Mouse (Mus musculus) limb, embryonic 14.5 days (tissue): ENCODE measurements around the gene En1. TPM values are rescaled to one million over a fixed set of nuclear protein-coding genes. Genes with fewer than 3 reads are reported as not detected.

Experiments used
- ATAC-seq: fragments of 200-750 bp; cut with Nextera tagmentation; 2 replicates; pipeline ENCODE4 v1.8.0; 2017; ENCODE audit warnings: low read depth, moderate number of reproducible peaks, moderate TSS enrichment; ENCODE audit not compliant: low FRiP score
- DNase-seq: peaks from one replicate; pipeline ENCODE4 v3.0.0-alpha.2; 2015; ENCODE audit warnings: low spot score
- H3K27ac ChIP-seq: fragments of 300-500 bp; sonication (generic); replicated peaks from 2 replicates; pipeline ENCODE4 v1.5.1; 2014; ENCODE audit warnings: low read depth, mild to moderate bottlenecking, low read length, moderate library complexity, mixed read lengths
- H3K27me3 ChIP-seq: fragments of 300-500 bp; sonication (generic); 2 replicates; pipeline ENCODE4 v1.6.1; 2014; ENCODE audit warnings: low read length, mixed read lengths; ENCODE audit not compliant: control insufficient read depth, insufficient read depth
- H3K36me3 ChIP-seq: fragments of 300-500 bp; sonication (generic); 2 replicates; pipeline ENCODE4 v1.6.1; 2014; ENCODE audit warnings: mild to moderate bottlenecking, low read length, moderate library complexity, mixed read lengths; ENCODE audit not compliant: control insufficient read depth, insufficient read depth
- H3K4me1 ChIP-seq: fragments of 300-500 bp; sonication (generic); 2 replicates; pipeline ENCODE4 v1.6.1; 2014; ENCODE audit warnings: antibody characterized with exemption, low read length, mixed read lengths; ENCODE audit not compliant: control insufficient read depth, insufficient read depth
- H3K4me2 ChIP-seq: fragments of 300-500 bp; sonication (generic); replicated peaks from 2 replicates; pipeline ENCODE4 v1.6.1; 2014; ENCODE audit warnings: low read depth, mild to moderate bottlenecking, low read length, moderate library complexity; ENCODE audit not compliant: severe bottlenecking
- H3K4me3 ChIP-seq: fragments of 300-500 bp; sonication (generic); replicated peaks from 2 replicates; pipeline ENCODE4 v1.5.1; 2014; ENCODE audit warnings: low read length
- H3K9ac ChIP-seq: fragments of 300-500 bp; sonication (generic); 2 replicates; pipeline ENCODE4 v1.6.1; 2014; ENCODE audit warnings: mild to moderate bottlenecking, low read depth, low read length, moderate library complexity; ENCODE audit not compliant: severe bottlenecking
- H3K9me3 ChIP-seq: fragments of 300-500 bp; sonication (generic); 2 replicates; pipeline ENCODE4 v1.6.1; 2016; ENCODE audit warnings: low read length; ENCODE audit not compliant: control insufficient read depth
- POLR2A ChIP-seq: fragments of 200-500 bp; IDR thresholded peaks from 2 replicates; pipeline ENCODE4 v1.8.0; 2012; ENCODE audit warnings: inconsistent platforms, mild to moderate bottlenecking, moderate library complexity, borderline replicate concordance; ENCODE audit not compliant: insufficient read depth, insufficient read length; ENCODE audit errors: extremely low read depth
- WGBS: fragments of 180-500 bp; shearing (Covaris S2); extraction: QIAGEN DNeasy Blood & Tissue Kit; methylation state at CpG from one replicate; pipeline ENCODE4 v1.1.7; 2014; 5-methylcytosine and 5-hydroxymethylcytosine counted together
- polyA plus RNA-seq, 2 experiments: library from polyadenylated mRNA; depleted of rRNA in 1 of 2; stranded (reverse) in 1 of 2; unstranded in 1 of 2; fragments of >200 nt; fragmentation: Nextera tagmentation in 1 of 2; extraction: Ambion mirVana in 1 of 2; gene quantifications; 2 replicates each; pipeline versions ENCODE4 v1.2.1 to v1.2.3; 2012 to 2014

En1 gene
- polyA plus RNA-seq, 2 experiments: 3.9 to 6.4 TPM

- Histone ChIP-seq H3K4me1 (peaks cover 16% of the 10 kb centered on the region; the same call in 1 of the 2 replicates), H3K9ac (no peak overlapping the region), H3K4me2 (peak overlapping the region; percentile 41; the same call in 1 of the 2 replicates), H3K9me3 (no peaks in the 10 kb centered on the region), H3K27me3 (peaks cover 80% of the 10 kb centered on the region), H3K4me3 (peak overlapping the region; percentile 50; the same call in 1 of the 2 replicates), H3K27ac (no peak overlapping the region), H3K36me3 (no peaks in the 10 kb centered on the region)
- TF ChIP-seq POLR2A: no peak
- DNase-seq: no peak
- no peak for ATAC-seq
- WGBS: 18% methylated on average over 6 of the region's 6 CpGs
These were observed 3.5 kb downstream of the En1 start for GRCm38 (mm10) chr1:120605521-120606310.

DNA sequence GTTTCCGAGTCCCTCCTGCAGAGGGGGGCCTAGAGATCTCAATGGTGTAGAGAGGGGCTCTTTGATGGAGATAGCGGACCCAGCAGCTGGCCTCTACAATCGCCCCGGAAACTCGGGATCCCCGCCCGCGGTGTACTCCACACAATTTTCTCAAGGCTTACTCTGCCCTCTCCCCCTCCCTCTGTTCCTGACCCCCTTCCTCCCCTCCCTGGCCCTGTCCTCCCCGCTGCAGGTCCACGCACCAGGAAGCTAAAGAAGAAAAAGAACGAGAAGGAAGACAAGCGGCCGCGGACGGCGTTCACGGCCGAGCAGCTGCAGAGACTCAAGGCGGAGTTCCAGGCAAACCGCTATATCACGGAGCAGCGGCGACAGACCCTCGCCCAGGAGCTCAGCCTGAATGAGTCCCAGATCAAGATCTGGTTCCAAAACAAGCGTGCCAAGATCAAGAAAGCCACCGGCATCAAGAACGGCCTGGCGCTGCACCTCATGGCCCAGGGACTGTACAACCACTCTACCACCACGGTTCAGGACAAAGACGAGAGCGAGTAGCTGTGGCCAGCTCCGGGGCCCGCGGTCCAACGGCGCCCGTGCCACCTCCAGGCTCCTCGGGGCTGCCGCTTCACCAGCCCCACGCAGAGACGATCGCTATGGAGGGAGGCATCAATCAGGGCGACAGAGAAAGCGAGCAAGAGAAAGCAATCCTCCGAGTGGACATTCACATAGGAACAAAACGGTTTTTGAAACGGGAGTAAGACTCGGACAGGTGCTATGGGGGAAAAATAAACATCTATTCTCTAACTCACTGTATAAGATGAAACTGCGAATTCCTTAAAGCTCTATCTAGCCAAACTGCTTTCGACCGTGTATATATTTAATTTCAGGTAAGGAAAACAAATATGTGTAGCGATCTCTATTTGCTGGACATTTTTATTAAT lies 4.7 kb downstream of the En1 start:
- DNase-seq (no peak), ATAC-seq (peak; percentile 31; the same call in 1 of the 2 replicates)
- H3K36me3 ChIP-seq: no peaks in the 10 kb centered on the region
- no peaks in the 10 kb centered on the region for H3K9me3 ChIP-seq
- 2% methylated on average over 52 of the region's 52 CpGs for WGBS
- H3K4me2 ChIP-seq: peak overlapping the region; percentile 41
- no peak overlapping the region for H3K27ac ChIP-seq
- TF ChIP-seq POLR2A: no peak
- peak overlapping the region; percentile 27 for H3K4me3 ChIP-seq
- H3K9ac ChIP-seq: peak overlapping the region; percentile 8; the same call in 1 of the 2 replicates
- peaks cover 84% of the 10 kb centered on the region for H3K27me3 ChIP-seq
- peaks cover 15% of the 10 kb centered on the region; the same call in 1 of the 2 replicates for H3K4me1 ChIP-seq

DNA sequence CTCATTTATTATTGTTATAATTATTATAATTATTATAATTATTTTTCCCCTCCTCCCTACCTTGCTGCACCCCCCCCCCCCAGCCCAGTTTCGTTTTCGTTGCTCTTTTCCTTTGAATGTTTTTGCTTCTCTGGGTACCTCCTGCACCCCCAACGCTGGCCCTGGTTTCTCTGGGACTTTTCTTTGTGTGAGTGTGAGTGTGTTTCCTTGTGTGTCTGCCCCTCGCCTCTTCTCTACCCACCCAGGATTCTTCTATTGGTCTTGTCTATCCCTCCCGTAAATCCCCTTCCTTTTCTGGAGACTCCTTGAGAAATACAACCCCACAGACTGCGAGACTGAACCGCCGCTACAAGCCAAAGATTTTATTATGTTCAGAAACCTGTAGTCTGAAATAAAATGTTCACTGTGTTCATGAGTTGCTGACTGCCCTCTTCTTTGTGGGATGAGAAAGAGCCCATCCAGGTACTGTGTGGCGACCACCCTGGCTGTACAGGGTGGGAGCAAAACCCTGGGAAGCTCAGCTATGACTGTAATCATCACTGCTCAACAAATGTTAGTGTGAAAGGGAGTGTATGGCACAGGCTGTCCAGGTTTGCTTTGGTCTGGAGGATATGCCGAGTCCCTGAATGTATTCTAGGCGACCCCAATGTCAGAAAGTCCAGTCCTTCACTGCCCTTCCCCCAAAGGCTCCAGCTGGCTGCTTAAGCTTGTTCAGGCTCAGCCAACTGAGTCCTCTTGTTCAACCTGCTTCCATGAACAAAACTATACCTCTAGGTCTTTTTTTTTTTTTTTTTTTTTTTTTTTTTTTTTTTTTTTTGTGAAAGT lies 5.6 kb downstream of the En1 start:
- H3K9ac ChIP-seq: no peak overlapping the region

GRCm38 (mm10) chr1:120608461-120608860 lies 6.2 kb downstream of the En1 start:
- Histone ChIP-seq H3K4me3 (no peak overlapping the region), H3K4me2 (no peak overlapping the region), H3K9me3 (no peaks in the 10 kb centered on the region), H3K27me3 (peaks cover 84% of the 10 kb centered on the region), H3K4me1 (0 out of 2 replicates have a peak, but pooled peaks cover 4% of the 10 kb centered on the region), H3K9ac (no peak overlapping the region), H3K36me3 (no peaks in the 10 kb centered on the region), H3K27ac (no peak overlapping the region)
- ATAC-seq: no peak
- WGBS: 32% methylated on average over 3 of the region's 3 CpGs
- no peak for DNase-seq
- no peak for TF ChIP-seq POLR2A

More for the DNA sequence above, 5.6 kb downstream of the En1 start:
- Histone ChIP-seq H3K27ac (no peak overlapping the region), H3K27me3 (peaks cover 84% of the 10 kb centered on the region), H3K9me3 (no peaks in the 10 kb centered on the region), H3K4me2 (peak overlapping the region; percentile 41; the same call in 1 of the 2 replicates), H3K36me3 (no peaks in the 10 kb centered on the region), H3K4me1 (peaks cover 8% of the 10 kb centered on the region; the same call in 1 of the 2 replicates), H3K4me3 (no peak overlapping the region)
- ATAC-seq: no peak
- no peak for TF ChIP-seq POLR2A
- WGBS: 13% methylated on average over 11 of the region's 11 CpGs
- DNase-seq: no peak
